Mouse (Mus musculus) erythroblast, embryonic 14.5 days (primary cell): ENCODE data around the gene Zfp790. TPM values are rescaled to one million over a fixed set of nuclear protein-coding genes. Genes with fewer than 3 reads are reported as not detected.

Experiments used
- H3K27me3 ChIP-seq: 2 replicates; pipeline ENCODE4 v1.6.1; 2012; ENCODE audit warnings: inconsistent platforms; ENCODE audit not compliant: control insufficient read depth
- H3K36me3 ChIP-seq: 2 replicates; pipeline ENCODE4 v1.6.1; 2012; ENCODE audit warnings: mild to moderate bottlenecking, inconsistent platforms; ENCODE audit not compliant: control insufficient read depth
- H3K4me1 ChIP-seq: 2 replicates; pipeline ENCODE4 v1.6.1; 2012; ENCODE audit warnings: inconsistent platforms; ENCODE audit not compliant: control insufficient read depth
- H3K4me3 ChIP-seq: replicated peaks from 2 replicates; pipeline ENCODE3; 2012; ENCODE audit warnings: moderate library complexity, mild to moderate bottlenecking, inconsistent platforms
- H3K9me3 ChIP-seq: 2 replicates; pipeline ENCODE4 v1.6.1; 2012; ENCODE audit warnings: low read length, inconsistent platforms, mixed read lengths; ENCODE audit not compliant: control insufficient read depth
- GATA1 ChIP-seq: IDR thresholded peaks from 2 replicates; pipeline ENCODE4 v1.6.1; 2012; ENCODE audit warnings: low read length, inconsistent platforms, mixed read lengths
- TAL1 ChIP-seq: IDR thresholded peaks from 3 replicates; pipeline ENCODE4 v1.6.1; 2012; ENCODE audit warnings: low read length, inconsistent platforms, mixed read lengths
- polyA plus RNA-seq: library from polyadenylated mRNA; stranded (reverse); fragments of >175 nt; gene quantifications from 2 replicates; pipeline ENCODE4 v1.2.3, GENCODE M21; 2012

Zfp790 gene
- polyA plus RNA-seq, 1 experiment, result 0.01 TPM

- Histone ChIP-seq H3K36me3 (peaks cover 44% of the 10 kb centered on the region), H3K4me3 (no peak overlapping the region), H3K9me3 (peaks cover 29% of the 10 kb centered on the region), H3K27me3 (no peaks in the 10 kb centered on the region), H3K4me1 (no peaks in the 10 kb centered on the region)
- TF ChIP-seq TAL1 (no peak), GATA1 (no peak)
Observed at GRCm38 (mm10) chr7:29829804-29830203, 13.9 kb downstream of the Zfp790 start.

DNA sequence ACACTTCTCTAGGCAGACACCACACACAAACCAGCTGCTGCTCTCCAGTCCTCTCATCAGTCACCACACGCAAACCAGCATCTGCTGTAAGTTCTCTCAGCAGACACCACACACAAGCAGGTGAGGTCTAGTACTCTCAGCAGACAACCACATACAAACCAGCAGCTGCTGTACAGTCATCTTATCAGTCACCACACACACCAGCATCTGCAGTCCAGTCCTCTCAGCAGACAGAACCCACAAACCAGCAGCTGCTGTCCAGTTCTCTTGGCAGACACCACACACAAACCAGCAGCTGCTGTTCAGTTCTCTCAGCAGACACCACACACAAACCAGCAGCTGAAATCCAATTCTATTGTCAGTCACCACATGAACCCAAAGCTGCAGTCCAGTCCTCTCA, 20.9 kb downstream of the Zfp790 start:
- Histone ChIP-seq H3K36me3 (no peaks in the 10 kb centered on the region; the same call in 1 of the 2 replicates), H3K4me1 (no peaks in the 10 kb centered on the region), H3K9me3 (no peaks in the 10 kb centered on the region), H3K4me3 (no peak overlapping the region), H3K27me3 (no peaks in the 10 kb centered on the region)
- TF ChIP-seq TAL1 (no peak), GATA1 (no peak)

- TF ChIP-seq GATA1 (no peak), TAL1 (no peak)
- H3K9me3 ChIP-seq, result no peaks in the 10 kb centered on the region
- H3K4me3 ChIP-seq, result no peak overlapping the region
- no peaks in the 10 kb centered on the region for H3K4me1 ChIP-seq
- no peaks in the 10 kb centered on the region for H3K36me3 ChIP-seq
- no peaks in the 10 kb centered on the region for H3K27me3 ChIP-seq
Observed at GRCm38 (mm10) chr7:29839256-29839655, 23.3 kb downstream of the Zfp790 start.

DNA sequence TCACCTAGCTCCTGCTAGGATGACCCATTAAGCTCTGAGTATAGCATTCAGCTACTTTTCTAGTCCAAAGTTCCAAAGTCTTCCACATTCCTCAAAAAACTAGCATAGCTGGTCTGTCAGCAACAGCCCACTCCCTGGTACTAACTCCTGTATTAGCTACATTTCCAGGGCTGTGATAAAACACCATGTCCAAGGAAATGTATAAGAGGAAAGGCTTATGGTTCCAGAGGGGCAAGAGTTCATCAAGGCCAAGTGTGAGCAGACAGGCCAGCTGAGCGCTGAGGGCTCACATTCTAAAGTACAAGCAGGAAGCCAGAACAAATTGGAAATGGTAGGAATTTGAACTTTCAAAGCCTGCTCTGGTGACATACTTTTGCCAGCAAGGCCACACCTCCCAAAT, 26.2 kb downstream of the Zfp790 start:
- H3K36me3 ChIP-seq, result peaks cover 5% of the 10 kb centered on the region
- no peak for TF ChIP-seq GATA1
- no peak for TF ChIP-seq TAL1
- H3K27me3 ChIP-seq, result no peaks in the 10 kb centered on the region
- H3K4me3 ChIP-seq, result no peak overlapping the region
- no peaks in the 10 kb centered on the region for H3K4me1 ChIP-seq
- no peaks in the 10 kb centered on the region for H3K9me3 ChIP-seq

GRCm38 (mm10) chr7:29844616-29845015, 28.7 kb downstream of the Zfp790 start:
- TF ChIP-seq TAL1, result no peak
- TF ChIP-seq GATA1, result no peak
- H3K36me3 ChIP-seq, result peaks cover 5% of the 10 kb centered on the region
- H3K27me3 ChIP-seq, result no peaks in the 10 kb centered on the region

DNA sequence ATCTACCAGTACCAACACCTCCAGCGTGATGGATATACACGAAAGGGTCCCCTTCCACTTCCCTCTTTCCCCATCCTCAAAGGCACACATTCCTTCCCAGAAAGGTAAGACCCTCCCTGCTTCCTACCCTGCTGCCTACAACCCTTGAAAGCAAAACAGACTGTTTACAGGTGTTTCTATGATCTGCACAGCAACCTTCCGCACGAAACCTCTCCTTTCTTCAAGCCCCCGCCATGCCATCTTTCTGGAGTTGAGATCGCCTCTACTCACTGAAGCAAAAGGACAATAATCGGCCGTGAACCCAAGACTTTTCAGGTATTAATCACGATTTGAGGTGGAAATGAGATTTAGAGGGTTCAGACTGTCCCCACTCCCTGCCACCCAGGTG, 36.9 kb downstream of the Zfp790 start:
- Histone ChIP-seq H3K4me1 (peaks cover 14% of the 10 kb centered on the region), H3K9me3 (no peaks in the 10 kb centered on the region), H3K4me3 (peak overlapping the region; percentile 77), H3K36me3 (no peaks in the 10 kb centered on the region; the same call in 1 of the 2 replicates), H3K27me3 (no peaks in the 10 kb centered on the region)
- TF ChIP-seq GATA1 (no peak), TAL1 (no peak)

More at GRCm38 (mm10) chr7:29844616-29845015, 28.7 kb downstream of the Zfp790 start:
- H3K4me1 ChIP-seq, result no peaks in the 10 kb centered on the region
- H3K9me3 ChIP-seq, result no peaks in the 10 kb centered on the region
- no peak overlapping the region for H3K4me3 ChIP-seq

GRCm38 (mm10) chr7:29853219-29853842, 37.4 kb downstream of the Zfp790 start, which contains the start of gene Zfp940:
Zfp940 (minus strand) TSS chr7:29853669.
- H3K27me3 ChIP-seq, result no peaks in the 10 kb centered on the region
- peak within 1 kb of the TSS; percentile 77 for H3K4me3 ChIP-seq
- no peaks in the 10 kb centered on the region for H3K9me3 ChIP-seq
- no peaks in the 10 kb centered on the region; the same call in 1 of the 2 replicates for H3K36me3 ChIP-seq
- peaks cover 14% of the 10 kb centered on the region for H3K4me1 ChIP-seq
- TF ChIP-seq GATA1, result no peak
- TF ChIP-seq TAL1, result no peak

DNA sequence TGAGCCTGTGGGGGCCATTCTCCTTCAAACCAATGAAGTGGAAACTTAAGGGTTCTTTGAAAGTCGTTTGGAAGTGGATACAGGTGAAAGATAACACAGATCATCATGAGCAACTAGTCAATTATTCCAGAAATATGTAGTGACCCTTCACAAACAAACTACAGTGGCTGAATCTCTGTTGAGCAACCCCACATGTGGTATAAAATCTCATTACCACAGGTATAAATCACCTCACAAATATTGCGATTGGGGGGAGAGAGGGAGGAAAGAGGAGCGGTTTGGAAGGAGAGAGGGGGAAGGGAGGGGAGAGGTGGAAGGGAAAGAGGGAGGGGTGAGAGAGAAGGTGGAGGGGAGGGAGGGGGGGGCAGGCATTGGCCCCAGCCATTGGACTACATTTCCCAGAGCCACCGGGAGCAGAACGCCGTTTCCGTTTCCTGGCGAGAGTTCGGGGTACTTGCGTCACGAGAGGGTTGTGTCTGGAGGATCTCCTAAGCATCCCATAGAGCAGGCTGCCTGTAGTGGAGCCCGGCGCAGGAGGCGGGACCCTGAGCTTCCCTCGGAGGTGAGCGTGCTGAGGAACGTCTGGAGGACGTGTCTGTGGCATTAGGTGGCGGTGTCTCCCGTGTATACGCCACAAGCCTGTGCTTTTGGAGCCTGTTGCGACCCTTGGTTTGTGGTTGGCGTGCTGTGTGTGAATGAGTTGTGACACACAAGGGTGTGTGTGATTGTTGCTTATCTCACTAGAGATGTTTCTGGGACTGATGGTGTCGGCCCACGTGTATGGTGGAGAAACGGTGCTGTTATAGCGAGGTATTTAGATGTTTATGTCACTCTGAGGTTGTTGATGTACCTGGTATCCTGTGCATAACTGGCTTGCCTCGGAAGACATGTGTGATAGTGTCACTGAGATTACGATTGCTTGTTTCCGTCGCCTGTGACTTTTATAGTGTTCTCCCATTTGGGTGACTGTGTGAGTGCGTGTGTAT, 43.9 kb downstream of the Zfp790 start, which contains the start of gene Zfp420:
Gene Zfp420 (plus strand): TSS at position 448 of the 986 bp plus-strand sequence.
- H3K4me3 ChIP-seq, result peak within 1 kb of the TSS; percentile 63
- no peaks in the 10 kb centered on the region for H3K36me3 ChIP-seq
- peaks cover 10% of the 10 kb centered on the region for H3K4me1 ChIP-seq
- TF ChIP-seq TAL1 (no peak), GATA1 (no peak)
- H3K27me3 ChIP-seq, result no peaks in the 10 kb centered on the region
- no peaks in the 10 kb centered on the region for H3K9me3 ChIP-seq

- Histone ChIP-seq H3K27me3 (no peaks in the 10 kb centered on the region), H3K4me3 (no peak overlapping the region), H3K36me3 (no peaks in the 10 kb centered on the region), H3K9me3 (no peaks in the 10 kb centered on the region), H3K4me1 (peaks cover 10% of the 10 kb centered on the region)
- TF ChIP-seq TAL1 (no peak), GATA1 (no peak)
Observed at GRCm38 (mm10) chr7:29861660-29862059, 45.7 kb downstream of the Zfp790 start.
